Mouse (Mus musculus) lung, adult 2 months (tissue): ENCODE data around the gene Cd276.

Experiments used
- CTCF ChIP-seq: fragments of 200-500 bp; IDR thresholded peaks from 2 replicates; pipeline ENCODE4 v1.5.1; 2011; ENCODE audit warnings: mild to moderate bottlenecking, low read length, control low read depth; ENCODE audit not compliant: insufficient read depth
- POLR2A ChIP-seq: fragments of 200-500 bp; IDR thresholded peaks from 2 replicates; pipeline ENCODE4 v1.6.1; 2011; ENCODE audit warnings: low read depth, mild to moderate bottlenecking, control low read depth, low read length, borderline replicate concordance; ENCODE audit errors: extremely low read depth

DNA sequence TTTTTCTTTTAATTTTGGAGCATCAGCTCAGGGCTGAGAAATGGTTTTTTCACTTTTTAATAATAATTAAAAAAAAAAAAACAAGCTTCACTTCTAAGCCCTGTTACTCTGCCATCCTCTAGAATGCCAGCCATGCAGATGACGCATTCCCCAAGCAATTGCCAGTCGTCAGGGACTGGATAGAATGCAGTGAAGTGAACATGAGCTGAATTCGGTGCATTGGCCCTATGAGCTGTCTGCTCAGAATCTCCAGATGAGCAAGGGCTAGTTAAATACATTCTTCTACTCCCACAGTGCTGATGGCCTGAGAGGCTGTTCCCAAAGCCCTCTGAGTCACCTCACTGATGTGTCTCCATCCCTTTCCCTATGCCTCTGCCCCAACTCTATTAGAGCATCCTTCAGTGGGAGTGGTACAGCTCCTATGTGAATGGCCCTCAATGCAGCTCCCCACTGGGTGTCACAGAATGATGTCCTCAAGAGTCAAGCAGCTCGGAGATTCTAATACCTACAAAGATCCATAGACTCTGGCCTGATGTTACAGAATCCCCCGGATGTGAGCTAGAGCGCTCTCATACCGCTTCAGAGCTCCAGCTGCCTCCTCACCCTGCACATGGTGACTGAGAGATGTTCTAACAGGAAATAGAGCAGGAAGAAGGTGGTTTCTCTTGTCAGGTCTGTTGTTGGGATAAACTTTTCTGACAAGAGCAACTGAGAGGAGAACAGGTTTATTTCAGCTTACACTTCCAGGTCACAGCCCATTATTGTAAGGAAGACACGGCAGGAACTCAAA is 47.8 kb downstream of the Cd276 start:
- TF ChIP-seq CTCF = no peak
- no peak for TF ChIP-seq POLR2A
